Mouse (Mus musculus) macrophage (primary cell): Measurements from ENCODE around the gene Ccz1. TPM values are rescaled to one million over a fixed set of nuclear protein-coding genes. Genes with fewer than 3 reads are reported as not detected.

Experiments
- H3K27ac ChIP-seq: fragments of 350-480 bp; formaldehyde crosslinking; 2 replicates; pipeline ENCODE4 v1.9.0; 2021
- H3K36me3 ChIP-seq: fragments of 350-480 bp; formaldehyde crosslinking; 2 replicates; pipeline ENCODE4 v1.9.0; 2021; ENCODE audit errors: inconsistent target
- H3K4me3 ChIP-seq: fragments of 350-480 bp; formaldehyde crosslinking; 2 replicates; pipeline ENCODE4 v1.9.0; 2021; ENCODE audit errors: inconsistent target
- H3K79me2 ChIP-seq: fragments of 350-480 bp; formaldehyde crosslinking; 2 replicates; pipeline ENCODE4 v1.9.0; 2021; ENCODE audit errors: inconsistent target
- WGBS: methylation state at CpG from one replicate; pipeline ENCODE4 v1.1.7; 2026; ENCODE audit warnings: inconsistent platforms; ENCODE audit not compliant: missing documents; 5-methylcytosine and 5-hydroxymethylcytosine counted together
- polyA plus RNA-seq: library from polyadenylated mRNA; stranded (reverse); fragments of 250-400 nt; gene quantifications from 3 replicates; pipeline ENCODE4 v1.2.4, GENCODE M21; 2018; ENCODE audit warnings: inconsistent platforms
- total RNA-seq, 78 experiments: library from RNA; depleted of rRNA; stranded (reverse); fragments of 250-400 nt; gene quantifications; 1 replicate in 9 of 78; 2 replicates in 24 of 78; 3 replicates in 43 of 78; 4 replicates in 2 of 78; pipeline ENCODE4 v1.2.4; 2018; ENCODE audit warnings: inconsistent platforms in 56 of 78

Gene Ccz1
- total RNA-seq (2018; cell fraction: chromatin; rRNA removed), result 100 to 1,000 TPM in 6 of 26 experiments, 10 to 100 TPM in 20; 16.9 to 110 (median 74.1) TPM
- total RNA-seq (2018; cell fraction: cytosol; rRNA removed), result 10 to 100 TPM; 47.8 to 95.8 (median 71.4) TPM
- 10 to 100 TPM; 23.0 to 97.4 (median 62.4) TPM for total RNA-seq (2018; cell fraction: nucleus; rRNA removed)
- 66.0 to 72.1 TPM (median 71.7 TPM) in 3 replicates for polyA plus RNA-seq

GRCm38 (mm10) chr5:144014551-144015311 lies at the start of gene Ccz1:
Ccz1 (minus strand) TSS chr5:144014877.
- H3K4me3 ChIP-seq, result peak within 1 kb of the TSS; percentile 85
- H3K27ac ChIP-seq, result peak within 1 kb of the TSS; percentile 28; the same call in 1 of the 2 replicates
- H3K36me3 ChIP-seq, result peaks cover 30% of the 10 kb centered on the region
- H3K79me2 ChIP-seq, result peaks cover 30% of the 10 kb centered on the region
- 4% methylated on average over 47 of the region's 47 CpGs for WGBS

DNA sequence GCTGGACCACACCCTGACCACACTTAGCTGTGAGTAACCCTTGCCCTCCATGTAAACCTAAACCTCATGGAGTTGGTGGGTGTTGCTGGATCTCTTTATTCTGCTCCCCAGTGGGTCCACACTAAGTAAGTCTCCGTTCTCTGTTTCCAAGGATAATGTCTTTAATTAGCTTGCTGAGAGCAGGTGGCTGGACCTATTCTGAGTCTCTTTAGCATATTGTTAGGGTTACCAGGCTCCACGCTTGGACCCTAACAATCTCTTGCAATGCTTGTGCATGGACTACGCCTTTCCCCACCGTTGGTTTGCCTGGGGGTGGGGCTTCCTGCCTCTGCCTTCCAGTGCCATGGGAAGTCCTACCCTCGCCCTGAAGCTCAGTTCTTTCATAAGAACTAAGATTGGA lies 49.4 kb upstream of the Ccz1 start:
- WGBS, result 87% methylated on average over 5 of the region's 5 CpGs
- Histone ChIP-seq H3K4me3 (no peak overlapping the region), H3K27ac (no peak overlapping the region), H3K79me2 (no peaks in the 10 kb centered on the region), H3K36me3 (no peaks in the 10 kb centered on the region)

DNA sequence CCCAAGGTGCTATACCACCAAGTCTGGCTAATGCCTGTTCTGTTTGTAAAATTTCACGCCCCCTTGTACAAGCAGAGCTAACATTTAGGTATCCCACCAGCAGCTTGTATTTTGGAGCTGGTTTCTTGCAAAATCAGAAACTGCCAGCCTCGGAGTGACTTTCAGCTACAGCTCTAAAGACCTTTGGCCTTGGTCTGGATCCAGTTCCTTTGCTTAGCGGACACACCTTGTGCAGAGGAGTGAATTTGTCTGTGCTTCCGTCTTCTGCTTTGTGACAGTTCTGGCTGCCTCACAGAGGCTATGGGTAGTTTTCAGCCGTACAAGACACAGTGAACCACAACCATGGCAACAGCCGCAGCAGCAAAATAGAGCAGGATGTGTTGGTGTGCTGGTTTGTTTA lies 39.7 kb upstream of the Ccz1 start:
- no peak overlapping the region for H3K4me3 ChIP-seq
- H3K27ac ChIP-seq, result no peak overlapping the region
- no peaks in the 10 kb centered on the region for H3K79me2 ChIP-seq
- 93% methylated on average over 5 of the region's 6 CpGs for WGBS
- no peaks in the 10 kb centered on the region for H3K36me3 ChIP-seq

DNA sequence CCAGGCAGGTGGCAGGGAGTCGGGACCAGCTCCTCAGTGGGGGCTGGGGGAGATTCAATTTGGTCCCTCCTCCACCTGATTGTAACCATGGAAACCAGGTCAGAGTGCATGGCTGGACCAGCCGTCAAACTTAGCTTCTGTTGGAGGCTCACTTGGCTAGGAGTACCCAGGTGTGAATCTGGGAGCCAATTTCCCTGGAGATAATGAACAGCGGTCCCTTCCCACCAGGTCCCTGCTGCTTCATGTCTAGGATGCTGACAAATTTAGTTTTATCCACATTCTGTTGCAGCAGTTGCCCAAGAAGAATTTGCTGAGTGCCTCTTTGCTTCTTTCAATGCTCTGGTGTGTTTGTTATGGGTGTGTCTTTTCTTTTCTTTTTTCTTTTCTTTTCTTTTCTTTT lies 38.8 kb upstream of the Ccz1 start:
- H3K79me2 ChIP-seq, result no peaks in the 10 kb centered on the region
- H3K27ac ChIP-seq, result no peak overlapping the region
- no peaks in the 10 kb centered on the region for H3K36me3 ChIP-seq
- WGBS, result 86% methylated on average over 2 of the region's 3 CpGs
- H3K4me3 ChIP-seq, result no peak overlapping the region

DNA sequence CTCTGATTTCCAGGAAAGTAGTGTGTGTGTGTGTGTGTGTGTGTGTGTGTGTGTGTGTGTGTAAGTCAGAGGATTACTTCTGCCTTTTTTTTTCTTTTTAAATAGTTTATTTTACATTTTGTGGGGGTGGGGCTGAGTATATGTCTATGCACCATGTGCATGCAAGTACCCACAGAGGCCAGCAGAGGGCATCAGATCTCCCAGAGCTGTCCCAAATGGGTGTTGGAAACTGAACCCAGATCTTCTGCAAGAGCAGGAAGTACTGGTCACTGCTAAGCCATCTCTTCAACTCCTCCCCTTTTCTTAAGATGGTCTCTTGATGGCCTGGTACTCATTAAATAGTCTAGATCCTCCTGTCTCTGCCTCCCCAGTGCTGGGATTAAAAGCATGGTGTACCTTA lies 36.6 kb upstream of the Ccz1 start:
- Histone ChIP-seq H3K79me2 (no peaks in the 10 kb centered on the region), H3K4me3 (no peak overlapping the region), H3K27ac (no peak overlapping the region), H3K36me3 (no peaks in the 10 kb centered on the region)

- no peak overlapping the region for H3K4me3 ChIP-seq
- H3K27ac ChIP-seq, result no peak overlapping the region
- no peaks in the 10 kb centered on the region for H3K36me3 ChIP-seq
- no peaks in the 10 kb centered on the region for H3K79me2 ChIP-seq
- WGBS, result 76% methylated on average over 2 of the region's 3 CpGs
Observed at GRCm38 (mm10) chr5:144049881-144050280, 35.2 kb upstream of the Ccz1 start.

DNA sequence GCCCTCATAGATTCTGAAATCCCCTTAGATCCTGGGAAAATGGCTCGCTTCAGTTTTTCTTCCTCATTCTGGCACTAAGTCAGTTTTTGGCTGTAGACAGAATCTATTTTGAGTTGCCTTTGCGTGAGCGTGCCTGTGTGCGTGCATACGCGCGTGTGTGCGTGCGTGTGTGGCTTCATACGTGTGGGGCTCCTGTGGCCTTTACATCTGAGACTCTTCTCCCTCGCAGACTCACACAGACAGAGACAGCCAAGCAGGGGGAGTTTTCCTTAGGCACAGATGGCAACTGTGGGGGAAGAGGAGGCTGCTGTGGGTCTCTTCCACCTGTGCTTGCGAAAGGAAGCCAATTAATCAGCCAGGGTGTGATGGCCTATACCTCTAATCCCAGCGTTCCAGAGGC lies 32.6 kb upstream of the Ccz1 start:
- Histone ChIP-seq H3K4me3 (no peak overlapping the region), H3K79me2 (no peaks in the 10 kb centered on the region), H3K27ac (no peak overlapping the region), H3K36me3 (no peaks in the 10 kb centered on the region)
- 53% methylated on average over 13 of the region's 13 CpGs for WGBS

- no peak overlapping the region for H3K27ac ChIP-seq
- H3K79me2 ChIP-seq, result no peaks in the 10 kb centered on the region
- 87% methylated on average over 11 of the region's 11 CpGs for WGBS
- H3K36me3 ChIP-seq, result no peaks in the 10 kb centered on the region
- no peak overlapping the region for H3K4me3 ChIP-seq
Observed at GRCm38 (mm10) chr5:144043166-144043565, 28.5 kb upstream of the Ccz1 start.

GRCm38 (mm10) chr5:144040720-144041364 lies 26.2 kb upstream of the Ccz1 start:
- no peaks in the 10 kb centered on the region for H3K36me3 ChIP-seq
- WGBS, result 40% methylated on average over 11 of the region's 11 CpGs
- H3K27ac ChIP-seq, result no peak overlapping the region
- H3K4me3 ChIP-seq, result no peak overlapping the region
- no peaks in the 10 kb centered on the region for H3K79me2 ChIP-seq

- WGBS, result 84% methylated on average over 5 of the region's 5 CpGs
- Histone ChIP-seq H3K27ac (no peak overlapping the region), H3K36me3 (no peaks in the 10 kb centered on the region), H3K79me2 (no peaks in the 10 kb centered on the region), H3K4me3 (no peak overlapping the region)
Observed at GRCm38 (mm10) chr5:144039886-144040285, 25.2 kb upstream of the Ccz1 start.

GRCm38 (mm10) chr5:144039156-144039675 lies 24.5 kb upstream of the Ccz1 start:
- no peak overlapping the region for H3K27ac ChIP-seq
- H3K4me3 ChIP-seq, result no peak overlapping the region
- H3K79me2 ChIP-seq, result no peaks in the 10 kb centered on the region
- 93% methylated on average over 8 of the region's 9 CpGs for WGBS
- H3K36me3 ChIP-seq, result no peaks in the 10 kb centered on the region

DNA sequence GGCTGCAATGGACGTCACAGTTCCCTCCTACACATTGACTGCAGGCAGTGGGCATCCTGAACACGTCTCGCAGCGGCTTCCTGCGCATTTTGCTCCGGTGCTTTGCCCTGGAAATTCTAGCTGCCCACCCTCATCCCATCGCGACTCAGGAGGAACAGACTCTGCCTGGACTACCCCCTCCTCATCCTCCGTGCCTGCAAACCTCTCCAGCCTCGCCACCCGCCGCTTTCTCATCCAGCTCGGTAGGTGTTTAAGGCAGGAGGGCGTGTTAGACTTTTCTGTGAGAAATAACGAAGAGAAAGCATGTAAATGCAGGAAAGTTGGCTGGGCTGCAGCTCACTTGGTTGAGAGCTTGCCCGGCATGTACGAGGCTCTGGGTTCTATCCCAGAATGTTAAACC lies 22.3 kb upstream of the Ccz1 start:
- H3K79me2 ChIP-seq, result no peaks in the 10 kb centered on the region

GRCm38 (mm10) chr5:144034567-144034966 lies 19.9 kb upstream of the Ccz1 start:
- Histone ChIP-seq H3K79me2 (no peaks in the 10 kb centered on the region), H3K36me3 (no peaks in the 10 kb centered on the region), H3K4me3 (no peak overlapping the region), H3K27ac (no peak overlapping the region)
- 90% methylated on average over 6 of the region's 7 CpGs for WGBS

More for the DNA sequence above, 22.3 kb upstream of the Ccz1 start:
- no peak overlapping the region for H3K4me3 ChIP-seq
- 70% methylated on average over 17 of the region's 17 CpGs for WGBS
- H3K27ac ChIP-seq, result no peak overlapping the region
- no peaks in the 10 kb centered on the region for H3K36me3 ChIP-seq

DNA sequence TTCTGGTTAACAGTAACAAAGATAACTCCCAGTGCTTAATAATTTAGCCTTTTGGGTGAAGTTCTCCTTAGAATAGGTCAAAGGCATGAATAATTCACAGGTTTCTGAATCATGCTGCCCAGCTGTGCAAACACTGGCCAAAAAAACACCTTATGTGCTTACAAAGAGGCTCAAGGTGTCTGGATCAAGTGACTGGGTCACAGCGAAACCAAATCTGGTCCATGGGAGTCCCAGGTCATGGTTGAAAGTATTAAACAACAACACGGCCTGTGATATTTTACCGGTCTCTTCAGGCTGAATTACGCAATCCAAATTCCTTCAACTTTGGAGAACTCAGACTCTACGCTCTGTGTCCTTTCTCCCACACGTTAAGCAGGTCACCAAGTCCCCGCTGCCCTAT lies 17.8 kb upstream of the Ccz1 start:
- Histone ChIP-seq H3K4me3 (no peak overlapping the region), H3K36me3 (no peaks in the 10 kb centered on the region)
- WGBS, result 61% methylated on average over 7 of the region's 7 CpGs

DNA sequence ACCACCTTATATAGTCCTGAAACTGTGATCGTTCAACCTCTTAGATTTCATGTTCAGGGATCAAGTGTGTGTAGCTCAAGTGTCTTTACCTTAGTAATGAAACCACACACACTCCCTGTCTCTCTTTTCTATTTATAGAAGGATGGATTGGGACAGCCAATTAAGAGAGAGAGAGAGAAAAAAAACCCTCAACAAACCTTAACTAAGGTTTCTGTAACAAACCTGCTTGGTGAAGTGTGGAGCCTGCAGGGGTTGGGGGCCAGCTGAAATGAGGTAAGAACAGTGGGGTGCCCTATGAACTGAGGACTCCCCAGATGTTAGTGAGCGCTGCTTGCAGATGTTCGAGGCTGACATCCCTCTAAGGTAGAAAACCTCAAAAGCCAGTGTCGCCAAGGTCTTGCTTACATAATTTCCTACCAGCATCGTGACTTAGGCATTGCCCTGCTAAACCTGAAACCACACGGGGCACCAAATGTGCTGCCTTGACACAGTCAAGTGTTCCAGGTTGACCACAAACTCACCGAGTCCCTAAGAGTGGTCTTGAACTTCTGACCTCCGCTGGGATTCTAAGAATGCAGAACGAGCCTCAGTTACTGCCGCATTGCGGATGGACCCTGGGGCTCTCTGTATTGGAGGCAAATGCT lies 12.1 kb upstream of the Ccz1 start, which contains the start of gene Ocm:
Gene Ocm (minus strand): TSS at position 51 of the 644 bp plus-strand sequence.
- Histone ChIP-seq H3K79me2 (no peaks in the 10 kb centered on the region), H3K27ac (no peak within 1 kb of the TSS), H3K4me3 (no peak within 1 kb of the TSS), H3K36me3 (no peaks in the 10 kb centered on the region)
- WGBS, result 22% methylated on average over 11 of the region's 11 CpGs

More for the DNA sequence above, 17.8 kb upstream of the Ccz1 start:
- Histone ChIP-seq H3K79me2 (no peaks in the 10 kb centered on the region), H3K27ac (no peak overlapping the region)
